Mouse (Mus musculus) frontal cortex, postnatal 25 days (tissue): ENCODE data around the gene Spen.
"Not testable (repeated sequence)": the region's sequence is repeated elsewhere in the genome, so short reads cannot be mapped to it uniquely, and the experiment has no call there.

Source experiments
- DNase-seq, 2 experiments: peaks; one replicate each; pipeline ENCODE4 v3.0.0; 2022; ENCODE audit warnings: low spot score in 2 of 2

Spen gene

DNA sequence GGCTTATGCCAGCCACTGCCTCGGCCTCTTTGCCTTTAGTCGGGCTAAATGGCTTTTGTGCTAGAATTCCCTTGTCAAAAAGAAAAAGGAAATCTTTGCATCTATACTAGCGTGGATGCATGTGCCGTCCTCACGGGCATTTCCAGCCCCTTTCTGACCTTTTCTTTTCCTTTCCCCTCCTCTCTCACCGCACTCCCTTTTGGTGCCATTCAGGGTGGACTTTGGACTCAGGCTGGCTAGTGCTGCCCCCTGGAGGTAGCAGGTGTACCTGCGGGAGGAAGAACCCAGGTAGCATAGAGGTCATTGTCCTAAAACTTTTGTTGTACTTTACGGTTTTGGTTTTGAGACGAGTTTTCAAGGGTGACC lies 21.5 kb upstream of the Spen start:
- DNase-seq = peak in 1 of 2 experiments; percentile 65

DNA sequence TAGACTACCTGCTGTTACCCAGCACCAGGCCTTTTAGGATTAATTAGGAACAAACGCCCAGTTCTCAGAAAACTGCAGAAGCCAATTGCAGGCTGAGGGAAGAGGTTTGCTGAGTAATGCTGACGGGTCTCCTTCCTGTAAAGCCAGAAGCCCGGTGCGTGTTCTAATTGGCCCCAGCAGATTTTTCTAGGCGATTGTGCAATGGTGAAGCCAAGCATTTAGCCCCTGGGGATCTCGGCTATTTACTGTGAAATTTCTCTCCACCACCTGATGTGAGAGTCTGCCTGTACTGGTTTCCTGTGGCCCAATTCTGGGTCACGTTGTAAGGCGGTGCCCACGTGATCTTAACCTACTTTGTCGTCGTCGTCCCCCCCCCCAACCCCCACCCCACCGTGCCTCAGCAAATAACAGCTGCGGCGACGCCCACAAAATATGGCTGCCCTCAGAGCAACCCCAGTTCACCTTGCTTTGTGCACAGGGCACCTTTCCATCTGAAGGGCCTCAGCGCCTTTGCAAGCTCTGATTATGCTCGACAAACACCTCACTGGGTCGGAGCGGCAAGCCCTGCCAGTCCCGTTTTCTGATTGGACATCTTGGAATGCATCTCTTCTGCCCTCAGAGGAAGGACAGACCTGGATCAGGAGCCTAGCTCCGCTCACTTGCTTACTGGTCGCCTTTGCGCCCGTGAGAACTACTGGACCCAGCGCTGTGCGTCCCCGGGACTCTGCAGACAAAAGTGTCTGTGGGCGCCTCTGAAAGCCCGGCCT lies 20.9 kb upstream of the Spen start:
- peak; percentile 47 to 55 for DNase-seq

DNA sequence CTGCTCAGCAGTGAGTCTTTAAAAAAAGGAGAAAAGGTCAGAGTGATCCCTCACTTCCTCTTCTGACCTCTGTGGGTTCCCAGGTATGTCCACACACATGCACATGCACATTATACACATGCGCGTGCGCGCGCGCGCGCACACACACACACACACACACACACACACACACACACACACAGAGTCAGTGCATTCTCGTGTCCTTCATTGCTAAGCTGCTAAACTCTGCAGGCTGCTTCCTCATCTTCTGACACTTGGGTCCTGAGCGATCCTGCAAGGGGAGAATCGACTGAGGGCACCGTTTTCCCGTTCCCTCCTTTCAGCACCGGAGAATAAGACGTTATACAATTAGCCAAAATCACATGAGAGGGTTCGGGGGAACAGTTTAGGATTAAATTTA lies 20.3 kb upstream of the Spen start:
- DNase-seq = no peak

DNA sequence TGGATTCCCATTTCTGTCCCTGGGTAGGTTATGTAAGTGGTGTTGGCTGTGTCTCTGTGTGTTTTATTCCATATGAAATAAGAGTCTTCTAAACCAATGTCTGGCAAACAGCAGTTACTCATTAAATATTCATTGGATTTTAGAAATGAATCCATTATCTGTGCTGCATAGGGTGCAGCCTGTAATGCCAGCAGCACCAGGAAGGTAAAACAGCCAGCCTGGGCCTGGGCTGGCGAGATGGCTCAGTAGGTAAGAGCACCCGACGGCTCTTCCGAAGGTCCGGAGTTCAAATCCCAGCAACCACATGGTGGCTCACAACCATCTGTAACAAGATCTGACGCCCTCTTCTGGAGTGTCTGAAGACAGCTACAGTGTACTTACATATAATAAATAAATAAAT lies 17.8 kb upstream of the Spen start:
- DNase-seq = not testable (repeated sequence)

DNA sequence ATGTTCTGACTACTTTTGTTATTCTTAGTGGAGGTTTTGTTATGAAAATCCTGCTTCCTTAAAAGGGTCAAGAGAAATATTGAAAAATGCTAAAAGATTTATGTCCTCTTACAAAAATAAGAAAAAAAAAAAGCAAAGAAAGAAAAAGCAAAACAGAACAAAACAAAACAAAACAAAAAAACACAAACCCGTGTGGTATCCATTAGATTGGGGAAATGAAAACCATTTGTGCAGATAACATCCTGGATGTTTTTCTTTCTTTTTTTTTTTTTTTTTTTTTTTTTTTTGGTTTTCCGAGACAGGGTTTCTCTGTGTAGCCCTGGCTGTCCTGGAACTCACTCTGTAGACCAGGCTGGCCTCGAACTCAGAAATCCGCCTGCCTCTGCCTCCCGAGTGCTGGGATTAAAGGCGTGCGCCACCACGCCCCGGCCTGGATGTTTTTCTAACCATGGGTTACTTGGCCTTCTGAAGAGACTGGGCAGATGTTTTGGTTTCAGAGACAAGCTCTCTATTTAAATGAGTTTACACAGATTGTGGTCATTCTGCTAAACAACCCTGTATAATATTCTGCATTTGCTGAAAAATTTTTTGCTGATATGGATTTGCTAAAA lies 16.0 kb upstream of the Spen start:
- not testable (repeated sequence) for DNase-seq

DNA sequence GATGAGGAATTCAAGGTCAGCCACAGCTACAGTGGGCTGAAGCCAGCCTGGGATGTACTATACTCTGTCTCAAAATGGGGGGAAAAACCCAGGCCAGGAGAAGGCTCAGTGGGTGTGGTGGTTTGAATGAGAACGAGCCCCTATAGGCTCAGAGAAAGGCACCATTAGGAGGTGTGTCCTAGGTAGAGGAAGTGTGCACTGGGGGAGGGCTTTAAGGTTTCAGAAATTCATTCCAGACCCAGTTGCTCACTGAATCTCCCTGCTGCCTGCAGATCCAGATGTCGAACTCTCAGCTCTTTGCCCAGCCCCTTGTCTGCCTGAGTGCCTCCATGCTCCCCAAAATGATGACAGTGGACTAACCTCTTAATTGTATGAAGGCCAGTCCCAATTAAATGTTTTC lies 14.1 kb upstream of the Spen start:
- no peak for DNase-seq

DNA sequence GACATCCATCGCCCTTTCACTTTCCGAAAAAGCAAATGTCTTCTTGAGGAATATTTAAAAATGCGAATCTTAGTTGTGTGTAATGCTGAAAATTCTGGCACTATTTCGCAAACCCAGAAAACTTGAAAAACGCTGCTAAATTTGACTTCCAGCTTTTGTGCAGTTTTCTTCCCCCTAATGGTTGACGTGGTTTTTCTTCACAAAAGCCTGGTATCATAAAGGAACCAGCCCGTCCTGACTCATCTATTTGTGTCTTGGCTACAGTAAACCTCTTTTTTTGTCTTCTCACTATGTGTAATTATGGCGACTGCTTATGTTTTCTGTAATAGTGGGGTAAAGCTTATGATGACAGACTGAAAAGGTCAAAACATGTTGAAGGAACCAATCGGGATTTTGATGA lies 8.9 kb upstream of the Spen start:
- DNase-seq = no peak

DNA sequence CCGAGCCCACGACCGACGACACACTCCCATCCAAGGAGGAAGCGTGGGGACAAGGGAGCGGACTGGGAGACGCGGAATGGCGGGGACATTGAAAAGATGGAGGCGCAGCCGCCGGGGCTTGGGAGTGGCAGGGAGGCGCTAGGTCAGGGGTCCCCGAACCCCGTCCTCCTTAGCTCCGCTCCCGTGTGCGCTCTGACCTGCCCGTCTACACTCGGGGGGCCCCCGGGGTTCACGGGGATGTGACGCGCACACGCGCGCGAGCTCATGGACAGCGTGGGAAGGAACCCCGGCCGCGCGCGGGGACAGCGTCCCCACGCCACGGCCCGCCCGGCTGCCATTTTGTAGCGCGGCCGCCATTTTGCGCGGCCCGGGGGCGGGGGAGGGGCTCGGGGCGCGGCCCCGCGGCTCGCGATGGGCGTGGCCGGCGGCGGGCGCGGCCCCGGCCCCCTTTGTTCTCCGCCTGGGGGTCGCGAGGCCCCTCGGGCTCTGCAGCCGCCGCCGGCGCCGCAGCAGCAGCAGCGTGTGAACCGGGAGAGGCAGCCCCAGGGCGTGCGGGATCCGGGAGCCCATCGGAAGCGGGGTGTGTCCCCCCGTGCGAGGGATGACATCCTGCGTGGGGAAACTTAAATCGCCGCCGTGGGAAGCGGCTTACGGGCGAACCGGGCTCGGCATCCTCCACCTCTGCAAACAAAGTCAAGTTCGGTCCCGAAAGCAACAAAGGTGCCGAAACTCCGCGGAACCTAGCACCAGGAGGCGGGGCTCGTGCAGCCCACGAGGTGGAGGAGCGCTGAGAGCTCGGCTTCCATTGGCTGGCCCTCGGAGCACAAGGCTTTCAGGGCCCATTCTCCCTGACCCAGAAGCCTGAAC lies 8.2 kb upstream of the Spen start:
- DNase-seq = peak; percentile 72 to 74

DNA sequence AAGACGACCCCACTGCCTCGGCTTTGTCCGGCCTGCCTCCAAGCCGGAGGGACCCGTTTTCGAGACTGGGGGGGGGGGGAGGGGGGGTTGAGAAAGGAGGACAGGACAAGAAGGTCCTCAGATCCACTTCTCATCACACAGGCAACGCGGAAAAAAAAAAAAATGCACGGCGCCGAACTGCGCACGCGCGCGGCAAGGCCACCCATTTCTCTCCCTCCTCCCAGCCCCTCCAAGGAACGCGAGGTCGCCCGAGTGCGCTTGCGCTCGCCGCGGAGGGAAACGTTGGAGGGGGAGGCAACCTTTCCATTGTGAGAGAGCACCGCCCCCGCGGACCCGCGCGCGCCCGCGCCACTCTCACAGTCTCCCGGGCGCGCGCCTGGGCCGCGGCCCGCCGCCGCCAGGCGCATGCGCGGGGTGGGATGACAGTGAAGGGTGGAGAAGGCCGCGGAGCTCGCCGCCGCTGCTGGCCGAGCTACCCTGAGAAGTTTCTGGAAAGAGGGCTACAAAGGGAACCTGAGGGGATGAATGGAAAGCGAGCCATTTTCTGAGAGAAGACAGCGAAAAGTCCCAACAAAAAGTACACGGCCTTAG lies 7.4 kb upstream of the Spen start:
- DNase-seq = peak; percentile 96 to 99

DNA sequence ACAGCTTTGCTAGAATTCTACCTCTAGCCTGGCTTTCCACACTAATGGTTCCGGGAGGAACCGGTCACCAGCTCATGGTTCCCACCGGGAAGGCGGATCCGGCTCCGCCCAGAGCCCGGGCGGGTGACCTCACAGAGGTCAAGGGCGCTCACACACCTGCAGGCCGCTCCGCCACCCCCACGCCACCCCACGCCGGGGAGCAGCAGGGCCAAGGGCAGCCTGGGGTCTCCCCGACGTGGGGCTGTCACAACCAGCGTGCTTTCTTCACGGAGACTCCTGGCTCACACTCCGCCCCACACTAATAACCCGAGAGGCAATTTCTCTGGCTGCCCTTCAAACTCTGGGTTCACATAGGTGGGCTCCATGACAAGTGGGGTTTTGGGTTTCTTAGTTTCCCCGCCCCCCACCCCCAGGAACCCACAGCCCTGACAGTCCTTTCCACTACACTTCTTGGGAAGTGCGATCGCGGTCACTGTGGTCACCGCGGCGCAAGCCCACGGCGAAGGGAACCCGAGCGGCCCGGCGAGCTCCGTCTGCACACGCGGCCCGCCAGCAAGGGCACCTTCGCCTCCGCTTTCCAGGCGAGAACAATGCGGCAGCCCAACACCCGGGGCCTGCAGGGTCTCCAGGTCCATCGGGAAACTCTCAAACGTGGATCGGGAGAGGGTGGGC lies 6.8 kb upstream of the Spen start:
- peak; percentile 33 to 42 for DNase-seq

DNA sequence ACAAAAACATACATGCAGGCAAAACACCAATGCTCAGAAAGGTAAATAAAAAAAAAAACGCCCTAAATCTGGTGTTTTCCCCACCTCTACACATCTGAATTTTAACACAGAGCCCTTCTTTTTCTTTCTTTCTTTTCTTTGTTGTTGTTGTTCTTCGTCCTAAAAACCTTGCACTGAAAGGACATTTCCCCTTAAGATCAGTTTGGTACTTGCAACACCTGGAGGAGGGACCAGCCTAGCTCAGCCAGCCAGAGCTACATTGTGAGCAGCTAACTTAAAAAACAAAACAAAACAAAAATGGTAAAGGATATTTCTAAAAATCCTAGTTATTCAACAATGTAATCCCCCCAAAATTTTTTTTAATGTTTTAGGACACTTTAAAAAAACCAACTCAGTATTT lies 6.1 kb upstream of the Spen start:
- no peak for DNase-seq

DNA sequence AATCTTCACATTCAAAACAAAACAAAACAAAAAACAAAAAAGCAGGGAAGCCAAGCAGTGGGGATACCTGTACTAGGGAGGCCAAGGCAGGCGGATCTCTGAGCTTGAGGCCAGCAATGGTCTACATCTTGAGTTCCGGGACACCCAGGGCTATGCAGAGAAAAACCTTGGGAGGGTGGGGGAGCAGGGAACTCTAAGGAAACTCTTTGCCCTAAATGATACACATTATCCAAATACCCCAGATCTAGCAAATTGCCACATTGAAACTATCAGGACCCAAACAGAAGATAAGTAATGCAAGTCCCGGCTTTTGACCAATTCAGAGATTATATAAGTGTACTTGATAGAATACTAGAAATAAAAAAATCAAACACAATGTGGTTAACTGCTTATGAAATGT lies 5.2 kb upstream of the Spen start:
- no peak for DNase-seq

DNA sequence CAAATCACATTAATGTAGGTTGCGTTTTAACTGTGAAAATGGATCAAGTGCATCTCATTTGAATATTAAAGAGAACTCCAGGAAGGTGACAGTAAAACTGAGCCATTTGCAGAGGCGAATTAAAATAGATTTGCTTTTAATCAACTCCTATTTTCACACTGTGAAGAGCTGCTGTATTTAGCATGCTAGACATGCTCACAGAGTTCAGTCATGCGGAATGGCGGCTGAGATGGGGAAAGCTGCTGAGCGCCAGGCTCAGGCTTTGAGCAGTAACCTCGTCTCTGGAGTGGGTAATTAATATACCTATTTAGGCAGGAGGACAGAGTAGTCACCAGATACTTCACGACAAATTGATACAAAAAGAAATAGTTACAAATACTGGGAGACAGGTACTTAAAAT lies 3.5 kb upstream of the Spen start:
- no peak for DNase-seq

DNA sequence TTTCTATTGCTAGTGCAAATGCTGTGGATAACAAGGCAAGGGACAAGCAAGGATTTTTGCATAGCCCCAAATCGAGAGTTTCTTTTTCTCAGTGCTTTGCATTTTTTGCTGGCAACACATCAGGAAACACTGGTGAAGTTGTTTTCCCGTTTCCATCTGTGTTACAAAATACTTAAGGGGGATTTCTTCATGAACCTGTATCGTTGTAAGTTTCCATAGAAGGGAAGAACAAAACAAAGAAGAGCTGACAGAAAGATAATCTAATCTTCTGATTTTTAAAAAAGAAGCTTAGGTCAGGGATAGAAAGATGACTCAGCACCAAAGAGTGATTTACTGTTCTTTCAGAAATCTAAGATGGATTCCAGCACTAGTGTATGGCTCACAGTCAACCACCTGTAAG lies 2.4 kb upstream of the Spen start:
- no peak for DNase-seq

DNA sequence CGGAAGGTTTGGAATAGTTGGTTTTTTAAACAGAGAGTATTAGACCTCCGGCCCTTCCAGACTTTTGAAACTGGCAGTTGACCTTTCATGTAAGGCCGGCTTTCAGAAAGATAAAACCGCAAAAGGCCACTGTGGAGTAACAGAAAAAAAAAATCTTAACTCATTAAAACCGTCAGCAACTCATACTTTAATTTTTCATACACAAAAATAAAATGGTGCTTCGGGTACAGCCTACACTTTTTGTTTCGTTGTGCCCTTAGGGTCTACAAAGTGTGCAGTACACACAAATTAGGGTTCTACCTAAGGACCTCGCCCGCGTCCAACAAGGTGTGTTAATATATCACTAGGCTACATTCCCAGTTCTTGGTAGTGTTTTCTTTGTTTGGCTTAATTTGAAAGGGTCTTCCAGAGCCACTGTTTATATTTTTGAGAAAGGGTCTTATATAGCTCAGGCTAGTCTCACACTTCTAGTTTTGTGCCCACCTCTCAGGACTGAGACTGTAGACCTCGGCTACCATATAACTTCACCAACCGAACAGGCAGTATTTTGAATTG lies 893 bp upstream of the Spen start:
- DNase-seq = no peak

DNA sequence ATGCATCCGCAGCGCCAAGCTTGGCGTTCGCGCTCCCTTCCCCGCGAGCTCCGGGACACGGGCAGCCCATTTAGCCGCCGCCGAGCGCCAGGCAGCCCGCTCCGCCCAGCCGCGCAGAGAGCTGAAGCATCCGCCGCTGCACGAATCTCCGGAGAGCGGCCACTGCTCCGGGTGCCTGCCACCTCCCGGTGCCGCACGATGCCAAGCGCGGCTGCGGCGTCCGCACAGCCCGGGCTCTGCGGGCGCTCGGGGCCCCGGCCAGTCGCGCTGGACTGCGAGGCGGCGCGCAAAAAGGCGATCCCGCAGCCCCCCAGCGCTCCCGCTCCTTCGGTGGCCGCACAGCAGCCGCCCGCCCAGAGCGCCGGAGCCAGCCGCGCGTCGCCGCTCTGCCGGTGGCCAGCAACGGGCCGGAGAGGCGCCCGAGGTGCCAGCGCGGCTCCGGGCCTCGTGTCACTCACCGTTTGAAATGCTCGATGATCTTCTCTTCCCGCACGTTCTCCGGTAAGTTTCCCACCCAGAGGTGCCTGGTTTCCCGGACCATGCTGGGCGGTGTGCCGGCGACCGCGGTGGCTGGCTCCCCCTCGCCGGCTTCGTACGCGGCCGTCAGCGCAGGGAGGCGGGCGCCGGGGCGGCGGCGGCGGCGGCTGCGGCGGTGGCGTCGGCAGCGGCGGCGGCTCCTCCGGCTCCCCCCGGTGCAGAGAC lies 540 bp downstream of the Spen start:
- peak in 1 of 2 experiments; percentile 24 for DNase-seq

DNA sequence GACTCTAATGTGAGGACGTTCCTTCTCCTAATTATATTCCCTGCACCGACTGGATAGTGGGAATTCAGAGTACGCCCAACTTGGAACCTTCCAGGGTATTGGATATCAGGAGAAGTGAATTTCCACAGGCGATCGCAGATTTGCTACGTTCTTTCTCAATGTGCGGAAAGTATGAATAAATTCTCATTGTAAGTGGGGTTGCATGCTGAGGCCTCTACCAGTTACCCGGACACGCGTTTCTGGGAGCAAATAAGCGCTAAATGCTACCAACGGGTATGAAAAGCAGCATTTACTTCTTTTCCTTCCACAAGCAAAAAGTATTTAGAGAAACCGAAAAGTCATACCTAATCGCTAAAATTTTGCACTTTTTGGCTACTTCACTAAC lies 1.2 kb downstream of the Spen start:
- DNase-seq = no peak

DNA sequence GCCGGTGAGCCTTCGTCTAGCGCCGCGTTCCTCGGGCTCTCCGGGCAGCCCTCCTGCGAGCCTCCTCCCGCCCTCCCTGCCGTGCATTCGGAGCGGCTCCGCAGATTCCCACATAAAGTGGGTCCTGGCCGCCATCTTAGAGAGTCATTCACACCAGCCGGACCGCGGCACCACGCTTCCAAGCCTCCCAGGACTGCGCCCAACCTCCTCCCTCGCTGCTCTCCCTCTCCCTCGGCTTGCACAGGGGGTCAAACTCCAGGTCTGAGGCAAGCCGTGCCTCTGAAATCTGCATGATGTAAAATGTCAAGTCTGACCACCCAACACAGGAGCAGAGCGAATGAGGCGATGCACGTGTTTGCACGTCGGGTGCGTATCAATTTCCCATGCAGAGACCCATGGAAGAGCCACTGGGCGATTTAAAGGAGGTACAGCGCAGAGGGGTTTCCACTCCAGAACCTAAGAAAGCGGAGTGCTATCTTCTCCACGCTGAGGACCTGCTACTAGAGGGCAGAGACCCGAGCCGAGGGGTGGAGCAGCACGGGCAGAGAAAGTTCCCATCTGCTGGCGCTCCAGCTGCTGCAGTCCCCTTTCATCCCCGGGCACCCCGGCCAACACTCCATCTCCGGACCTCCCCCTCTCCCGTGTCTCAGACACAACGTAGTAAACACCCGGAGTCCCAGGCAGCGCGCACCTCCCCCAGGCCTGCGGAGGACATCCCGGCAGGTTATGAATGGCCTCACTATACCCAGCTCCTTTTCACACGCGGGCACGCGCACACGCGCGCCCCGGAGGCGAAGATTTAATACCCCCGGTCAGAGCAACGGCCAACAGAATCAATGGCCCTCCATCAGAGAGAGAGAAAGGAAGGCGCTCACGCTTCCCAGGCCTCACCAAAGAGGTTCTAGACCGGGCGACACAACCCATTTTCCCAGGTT lies 1.8 kb downstream of the Spen start:
- peak; percentile 32 to 51 for DNase-seq

DNA sequence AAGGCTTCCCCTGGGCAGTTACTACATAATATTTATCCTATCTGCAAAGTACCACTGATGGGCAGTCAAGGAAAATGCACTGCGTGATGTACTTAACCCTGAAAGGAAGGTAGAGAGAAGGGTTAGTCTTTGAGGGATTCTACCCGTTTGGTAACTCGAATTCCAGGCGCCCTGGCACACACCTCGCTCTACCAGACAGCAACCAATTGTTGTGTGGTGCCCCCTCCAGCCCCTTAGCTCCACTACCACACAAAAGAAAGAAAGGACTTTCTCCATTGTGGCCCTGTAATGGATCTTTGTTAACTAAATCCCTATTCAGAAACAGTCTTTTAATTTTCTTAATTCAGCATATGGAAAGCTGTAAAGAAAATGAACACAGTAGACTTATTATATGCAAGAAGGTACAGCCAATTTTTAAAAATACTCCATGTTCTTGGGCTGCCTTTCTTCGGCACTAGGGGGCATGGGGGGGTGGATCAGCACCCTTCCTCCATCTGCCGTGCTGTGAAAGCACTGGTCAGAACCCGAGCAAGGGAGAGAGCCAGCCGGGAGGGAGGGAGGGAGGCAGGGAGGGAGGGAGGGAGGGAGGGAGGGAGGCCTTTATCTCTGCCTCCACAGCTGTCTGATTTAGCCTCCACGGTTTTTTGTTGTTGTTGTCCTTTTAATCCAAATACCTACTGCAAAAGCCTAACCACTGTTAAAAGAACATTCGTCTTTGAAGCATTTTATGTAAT lies 3.3 kb downstream of the Spen start:
- DNase-seq = no peak
